In genomic region chr8:110921492-110922230, GRCm38 (mm10) we compare ENCODE assay signal across 8 mouse cellular contexts. TPM values are rescaled to one million over a fixed set of nuclear protein-coding genes. Genes with fewer than 3 reads are reported as not detected.
DNase-seq lines count a peak whose midpoint lies in the region; ATAC-seq lines count a peak whose summit lies in the region.

No protein-coding gene starts in this region.

- peak overlapping the region; percentile 97 for H3K4me2 ChIP-seq in heart, embryonic 11.5 days
- peak overlapping the region; percentile 83 for H3K4me2 ChIP-seq in kidney, embryonic 16.5 days (replicated peaks; ENCODE audit: low read depth, low read length)

- no peak for ATAC-seq in megakaryocyte, adult 5-6 weeks (ENCODE audit: poor library complexity, severe bottlenecking)
- ATAC-seq in heart, embryonic 11.5 days (replicated peaks; ENCODE audit: insufficient number of reproducible peaks, low FRiP score, low TSS enrichment) = no peak
- peak; percentile 21; the same call in 1 of the 2 replicates for ATAC-seq in kidney, embryonic 16.5 days (ENCODE audit: low FRiP score, low TSS enrichment)
- ATAC-seq in megakaryocyte progenitor cell, adult 5-6 weeks (replicated peaks; ENCODE audit: poor library complexity) = peak; percentile 62

- H3K9ac ChIP-seq in heart, embryonic 11.5 days (ENCODE audit: low read depth, low read length) = peak overlapping the region; percentile 93
- H3K9ac ChIP-seq in kidney, embryonic 16.5 days (replicated peaks; ENCODE audit: low read length) = peak overlapping the region; percentile 27; the same call in 1 of the 2 replicates

- no peaks in the 10 kb centered on the region for H3K27me3 ChIP-seq in megakaryocyte, embryonic 14.5 days (replicated peaks)
- no peaks in the 10 kb centered on the region for H3K27me3 ChIP-seq in heart, embryonic 11.5 days (ENCODE audit: control insufficient read depth, insufficient read depth, low read length)
- no peaks in the 10 kb centered on the region for H3K27me3 ChIP-seq in kidney, embryonic 16.5 days (ENCODE audit: insufficient read depth, low read length)

- DNase-seq in embryo, embryonic 9.5 days (ENCODE audit: extremely low spot score) = peak; percentile 74
- DNase-seq in right cerebral cortex, adult 2 months (ENCODE audit: low spot score in 2 of 2) = no peak
- DNase-seq in left cerebral cortex, postnatal 14 days (ENCODE audit: low spot score in 2 of 2) = no peak

- peaks cover 38% of the 10 kb centered on the region for H3K36me3 ChIP-seq in megakaryocyte, embryonic 14.5 days (replicated peaks; ENCODE audit: low read length)
- no peaks in the 10 kb centered on the region for H3K36me3 ChIP-seq in heart, embryonic 11.5 days (ENCODE audit: control insufficient read depth, insufficient read depth, low read length)
- no peaks in the 10 kb centered on the region for H3K36me3 ChIP-seq in kidney, embryonic 16.5 days (ENCODE audit: insufficient read depth, low read length)

- WGBS in heart, embryonic 11.5 days (ENCODE audit: insufficient replicate concordance) = 24% methylated on average over 7 of the region's 7 CpGs
- WGBS in kidney, embryonic 16.5 days = 16% methylated on average over 7 of the region's 7 CpGs

- no peaks in the 10 kb centered on the region for H3K9me3 ChIP-seq in megakaryocyte, embryonic 14.5 days
- H3K9me3 ChIP-seq in heart, embryonic 11.5 days (replicated peaks; ENCODE audit: control insufficient read depth, low read length) = no peaks in the 10 kb centered on the region
- no peaks in the 10 kb centered on the region for H3K9me3 ChIP-seq in kidney, embryonic 16.5 days (ENCODE audit: low read length)

- peaks cover 88% of the 10 kb centered on the region for H3K4me1 ChIP-seq in megakaryocyte, embryonic 14.5 days
- peaks cover 28% of the 10 kb centered on the region for H3K4me1 ChIP-seq in heart, embryonic 11.5 days (ENCODE audit: control insufficient read depth, insufficient read depth, low read length)
- peaks cover 42% of the 10 kb centered on the region for H3K4me1 ChIP-seq in kidney, embryonic 16.5 days (ENCODE audit: insufficient read depth, low read length)

- peak overlapping the region; percentile 82 for H3K27ac ChIP-seq in heart, embryonic 11.5 days (ENCODE audit: low read depth, low read length)
- peak overlapping the region; percentile 62 for H3K27ac ChIP-seq in kidney, embryonic 16.5 days (ENCODE audit: low read length)

- peak overlapping the region; percentile 94 for H3K4me3 ChIP-seq in megakaryocyte, embryonic 14.5 days (replicated peaks)
- H3K4me3 ChIP-seq in heart, embryonic 11.5 days (ENCODE audit: low read depth, low read length) = peak overlapping the region; percentile 84
- peak overlapping the region; percentile 84 for H3K4me3 ChIP-seq in kidney, embryonic 16.5 days (ENCODE audit: low read length)

- intact Hi-C loops in left cerebral cortex, postnatal 14 days (cut with DNase I) = loop anchor here (5.0 kb wide), 1 partner anchor 46 kb away; no protein-coding TSS in a partner anchor

RNA-seq across cellular contexts. Expression of gene St3gal2, which starts 1.9 kb away (rescaled TPM):
- polyA plus RNA-seq in megakaryocyte, embryonic 14.5 days (2012; ENCODE audit: insufficient read depth, low replicate concordance) = 19.8 and 54.8 TPM in 2 replicates
- total RNA-seq in megakaryocyte, adult 5-6 weeks (2015) = 23.1 and 25.0 TPM in 2 replicates
- 15.2 and 17.0 TPM in 2 replicates for total RNA-seq in megakaryocyte, adult 5-6 weeks (2017)
- polyA plus RNA-seq in heart, embryonic 11.5 days (2014; fragmentation: Nextera tagmentation; extraction: Ambion mirVana) = 11.9 TPM in 2 replicates
- 25.1 and 27.6 TPM in 2 replicates for polyA plus RNA-seq in kidney, embryonic 16.5 days (2015; fragmentation: Nextera tagmentation; extraction: Ambion mirVana)
- total RNA-seq in megakaryocyte progenitor cell, adult 5-6 weeks (2015) = 5.8 and 6.5 TPM in 2 replicates
- 4.3 and 6.9 TPM in 2 replicates for total RNA-seq in megakaryocyte progenitor cell, adult 5-6 weeks (2017)
- 10 to 100 TPM; 84.6 to 88.4 TPM for total RNA-seq in left cerebral cortex, postnatal 14 days (2021)

RNA-seq across cellular contexts. Expression of gene Fuk, which starts 19.4 kb away (rescaled TPM):
- 1.6 and 3.3 TPM in 2 replicates for polyA plus RNA-seq in megakaryocyte, embryonic 14.5 days (2012; ENCODE audit: insufficient read depth, low replicate concordance)
- 1.5 and 3.4 TPM in 2 replicates for total RNA-seq in megakaryocyte, adult 5-6 weeks (2015)
- 3.7 TPM in 2 replicates for total RNA-seq in megakaryocyte, adult 5-6 weeks (2017)
- 5.1 and 5.7 TPM in 2 replicates for polyA plus RNA-seq in heart, embryonic 11.5 days (2014; fragmentation: Nextera tagmentation; extraction: Ambion mirVana)
- polyA plus RNA-seq in kidney, embryonic 16.5 days (2015; fragmentation: Nextera tagmentation; extraction: Ambion mirVana) = 14.8 and 16.6 TPM in 2 replicates
- 2.6 and 3.0 TPM in 2 replicates for total RNA-seq in megakaryocyte progenitor cell, adult 5-6 weeks (2015)
- 3.0 and 6.0 TPM in 2 replicates for total RNA-seq in megakaryocyte progenitor cell, adult 5-6 weeks (2017)
- 10 to 100 TPM; 15.6 to 16.9 TPM for total RNA-seq in left cerebral cortex, postnatal 14 days (2021)

Comparison
In these comparisons a context has a peak if more than half of its experiments do, and no peak if none do; other contexts are left out.
1. ATAC-seq: peak in kidney, embryonic 16.5 days (single experiment) and megakaryocyte progenitor cell, adult 5-6 weeks (single experiment); none in megakaryocyte, adult 5-6 weeks (single experiment) and heart, embryonic 11.5 days (single experiment).
2. Peak in every context shown above with its lines, with median percentiles within 50 percentile points of each other: H3K4me3 ChIP-seq.